Mouse (Mus musculus): ENCODE measurements at regions not wholly inside any gene's neighbourhood (a gene's known extent, or its start where the extent isn't known, plus 50 kb on each side); places are given as distances from the start of the nearest gene placed in this dataset.
A peak's percentile ranks its signal among the peaks of the same experiment; 100 is the strongest.

- DNase-seq (ENCODE audit: low spot score in 2 of 2): no peak
These were observed 66.0 kb downstream of the Amer2 start for GRCm38 (mm10) chr14:60439106-60439505.

- DNase-seq (ENCODE audit: low spot score in 2 of 2): no peak
These were observed 70.9 kb downstream of the Amer2 start for GRCm38 (mm10) chr14:60443821-60444551.

- no peak for DNase-seq (ENCODE audit: low spot score in 2 of 2)
These were observed 71.5 kb downstream of the Amer2 start for GRCm38 (mm10) chr14:60444552-60444937.

- DNase-seq (ENCODE audit: low spot score in 2 of 2): no peak
These were observed 73.0 kb downstream of the Amer2 start for GRCm38 (mm10) chr14:60446037-60446436.

DNA sequence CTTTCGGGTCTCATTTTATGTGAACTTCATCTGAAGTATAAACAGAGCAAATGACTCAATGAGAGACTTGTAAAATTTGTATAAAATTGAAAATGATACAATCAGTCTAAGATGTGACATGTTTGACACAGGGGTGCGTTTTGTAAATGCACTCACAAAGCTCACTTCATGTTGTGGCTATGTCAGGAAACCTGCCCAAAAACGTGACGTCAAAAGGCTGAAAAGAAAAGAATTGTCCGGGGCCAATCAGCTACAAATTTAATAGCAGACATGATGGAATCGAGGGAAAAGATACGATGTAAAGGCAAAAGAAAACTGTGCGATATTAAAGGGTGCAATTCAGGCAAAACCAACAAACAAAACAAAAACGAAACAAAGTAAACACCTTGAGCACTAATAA is 78.2 kb downstream of the Amer2 start:
- no peak for DNase-seq (ENCODE audit: low spot score in 2 of 2)

DNA sequence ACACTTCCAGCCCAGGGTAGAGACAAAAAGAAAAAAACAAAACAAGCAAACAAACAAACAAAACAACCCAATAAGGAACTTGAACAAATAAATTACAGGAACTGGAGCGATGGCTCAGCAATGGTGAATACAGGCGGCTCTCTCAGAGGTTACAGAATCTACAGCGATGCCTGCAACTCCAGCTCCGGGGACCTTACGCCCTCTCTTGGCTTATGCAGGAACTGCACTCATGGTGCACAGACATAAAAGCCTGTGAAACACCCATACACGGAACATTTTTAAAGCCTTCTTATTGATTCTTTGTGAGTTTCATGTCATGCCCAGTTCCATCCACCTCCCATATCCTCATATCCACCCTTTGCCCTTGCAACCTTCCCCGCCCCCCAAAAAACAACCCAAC is 78.6 kb downstream of the Amer2 start:
- no peak for DNase-seq (ENCODE audit: low spot score in 2 of 2)

GRCm38 (mm10) chr14:60456767-60457166 is 83.7 kb downstream of the Amer2 start:
- DNase-seq (ENCODE audit: low spot score in 2 of 2): peak in 1 of 2 experiments; percentile 5

- DNase-seq (ENCODE audit: low spot score in 2 of 2): peak; percentile 40 to 48
These were observed 112.2 kb downstream of the Amer2 start for GRCm38 (mm10) chr14:60484996-60485888.

DNA sequence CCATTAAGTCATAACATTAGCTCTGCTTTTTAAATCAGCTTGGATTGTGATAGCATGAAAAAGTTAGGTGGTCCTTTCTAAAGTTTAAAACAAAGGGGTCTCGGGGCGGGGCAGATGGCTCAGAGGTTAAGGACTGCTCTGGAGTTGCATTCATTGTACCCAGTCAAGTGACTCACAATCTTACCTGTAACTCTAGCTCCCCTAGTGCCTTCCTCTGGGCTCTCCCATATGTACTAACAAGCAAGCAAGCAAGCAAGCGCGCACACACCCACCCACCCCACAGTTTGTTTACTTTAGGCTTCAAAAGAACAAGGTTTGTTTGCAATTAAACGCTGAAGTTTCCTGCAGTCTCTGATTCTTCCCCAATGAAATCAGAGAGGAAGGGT is 112.8 kb downstream of the Amer2 start:
- no peak for DNase-seq (ENCODE audit: low spot score in 2 of 2)

- no peak for DNase-seq (ENCODE audit: low spot score in 2 of 2)
These were observed 113.3 kb downstream of the Amer2 start for GRCm38 (mm10) chr14:60486278-60486935.

GRCm38 (mm10) chr14:60489111-60489510 is 116.1 kb downstream of the Amer2 start:
- DNase-seq (ENCODE audit: low spot score in 2 of 2): no peak

DNA sequence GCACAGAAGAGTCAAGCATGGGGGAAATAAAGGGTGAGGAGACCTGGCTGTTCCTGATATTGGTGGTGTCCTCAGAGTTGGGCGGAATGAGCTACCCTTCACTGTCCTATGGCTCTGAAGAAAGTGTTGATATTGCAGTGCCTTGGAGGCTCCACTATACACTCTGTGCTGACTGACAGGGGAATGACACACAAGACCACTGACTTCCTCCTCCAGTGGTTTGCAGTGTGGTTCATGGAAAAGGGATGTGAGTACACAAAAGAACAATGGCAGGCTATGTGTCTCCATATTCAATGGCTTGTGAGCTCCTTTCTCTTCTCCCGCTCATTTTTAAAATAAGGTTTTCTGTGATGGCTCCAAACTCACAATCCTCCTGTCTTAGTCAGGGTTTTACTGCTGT is 117.8 kb downstream of the Amer2 start:
- DNase-seq (ENCODE audit: low spot score in 2 of 2): no peak

GRCm38 (mm10) chr14:60495441-60495840 is 122.4 kb downstream of the Amer2 start:
- DNase-seq (ENCODE audit: low spot score in 2 of 2): no peak

DNA sequence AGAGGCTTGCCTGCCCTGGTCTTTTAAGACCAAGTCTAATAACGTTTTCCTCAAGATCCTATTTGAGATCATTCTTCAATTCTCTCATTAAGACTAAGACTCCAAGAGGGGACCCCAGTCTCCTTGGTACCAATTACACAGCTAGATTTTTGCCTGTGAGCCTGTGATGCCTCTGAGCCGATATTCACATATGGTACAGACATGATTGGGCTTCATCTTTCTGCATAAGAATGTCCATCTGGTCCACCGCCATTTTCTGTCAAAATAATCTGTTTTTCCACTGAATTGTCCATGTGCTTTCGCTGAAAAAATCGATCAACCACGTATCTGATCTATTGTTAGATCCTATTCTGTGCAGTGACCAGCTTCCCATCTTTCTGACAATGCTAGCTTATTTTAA is 129.5 kb downstream of the Amer2 start:
- no peak for DNase-seq (ENCODE audit: low spot score in 2 of 2)

GRCm38 (mm10) chr14:60505066-60505465 is 128.7 kb upstream of the Spata13 start:
- DNase-seq (ENCODE audit: low spot score in 2 of 2): no peak

DNA sequence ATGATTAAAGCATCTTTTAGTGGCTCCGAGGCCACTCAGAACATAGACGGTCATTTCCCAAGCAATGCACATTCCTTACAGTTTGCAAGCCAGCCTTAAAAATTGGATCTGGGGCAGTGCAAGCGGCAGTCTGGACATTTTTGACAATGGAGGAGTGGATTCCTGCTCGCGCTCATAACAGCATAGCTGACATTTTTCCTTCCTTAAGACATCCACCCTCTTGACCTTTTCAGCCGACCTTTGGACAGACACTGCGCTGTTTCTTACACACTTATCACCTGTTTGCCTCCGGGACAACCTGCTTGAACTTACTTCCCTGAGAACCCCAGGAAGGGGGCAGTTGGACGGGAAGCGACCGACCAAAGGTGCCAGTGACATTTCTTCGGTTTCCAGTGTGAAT is 127.5 kb upstream of the Spata13 start:
- no peak for DNase-seq (ENCODE audit: low spot score in 2 of 2)

GRCm38 (mm10) chr14:60513560-60513959 is 120.2 kb upstream of the Spata13 start:
- peak in 1 of 2 experiments; percentile 51 for DNase-seq (ENCODE audit: low spot score in 2 of 2)

DNA sequence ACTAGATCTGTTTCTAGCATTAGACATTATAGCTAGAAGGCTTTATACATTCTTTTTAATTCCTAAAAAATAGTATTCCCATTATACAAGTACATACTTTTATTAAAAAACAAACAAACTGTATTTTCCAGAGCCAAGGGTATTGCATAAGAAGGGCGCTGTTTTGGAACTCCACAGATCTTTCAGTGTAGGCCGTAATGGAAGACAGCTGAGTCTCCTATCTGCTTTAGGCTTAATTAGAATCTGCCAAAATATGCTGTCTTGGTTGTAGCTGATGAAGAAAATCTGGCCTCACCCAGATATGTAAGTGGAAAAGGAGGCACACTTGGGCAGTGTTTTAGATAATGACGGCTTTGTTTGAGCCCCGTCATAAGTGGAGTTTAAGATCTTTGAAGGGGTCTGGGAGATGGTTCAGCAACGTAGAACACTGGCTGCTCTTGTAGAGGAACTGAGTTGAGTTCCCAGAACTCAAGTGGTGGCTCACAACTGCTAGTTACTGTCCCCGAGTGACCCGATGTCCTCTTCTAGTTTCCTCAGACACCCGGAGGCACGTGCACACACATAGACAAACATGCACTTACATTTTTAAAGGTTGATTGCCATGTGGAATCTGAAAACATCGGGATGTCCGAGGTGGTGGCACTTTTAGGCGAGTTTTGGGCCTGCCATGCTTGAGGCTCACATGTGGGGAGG is 118.6 kb upstream of the Spata13 start:
- no peak for DNase-seq (ENCODE audit: low spot score in 2 of 2)

GRCm38 (mm10) chr14:60517891-60518290 is 115.9 kb upstream of the Spata13 start:
- DNase-seq (ENCODE audit: low spot score in 2 of 2): no peak

GRCm38 (mm10) chr14:60523010-60523409 is 110.8 kb upstream of the Spata13 start:
- no peak for DNase-seq (ENCODE audit: low spot score in 2 of 2)

DNA sequence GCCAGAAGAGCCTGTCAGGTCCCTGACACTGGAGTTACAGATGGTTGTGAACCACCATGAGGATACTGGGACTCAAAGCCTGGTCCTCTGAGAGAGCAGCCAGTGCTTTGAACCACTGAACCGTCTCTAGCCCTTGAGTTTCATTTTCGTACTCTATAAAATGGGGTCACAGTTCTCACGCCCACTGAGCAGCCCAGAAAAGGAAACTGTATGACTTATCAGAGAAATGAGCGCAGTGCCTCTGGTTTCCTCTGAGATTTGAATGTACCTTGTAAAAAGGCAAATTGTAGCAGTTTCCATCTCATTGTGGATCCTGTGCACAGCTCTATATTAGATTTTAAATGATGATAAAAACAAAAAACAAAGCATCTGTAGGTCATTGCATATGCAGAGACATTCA is 108.9 kb upstream of the Spata13 start:
- no peak for DNase-seq (ENCODE audit: low spot score in 2 of 2)
